Mouse (Mus musculus): ENCODE measurements around the gene Rcor1.

DNA sequence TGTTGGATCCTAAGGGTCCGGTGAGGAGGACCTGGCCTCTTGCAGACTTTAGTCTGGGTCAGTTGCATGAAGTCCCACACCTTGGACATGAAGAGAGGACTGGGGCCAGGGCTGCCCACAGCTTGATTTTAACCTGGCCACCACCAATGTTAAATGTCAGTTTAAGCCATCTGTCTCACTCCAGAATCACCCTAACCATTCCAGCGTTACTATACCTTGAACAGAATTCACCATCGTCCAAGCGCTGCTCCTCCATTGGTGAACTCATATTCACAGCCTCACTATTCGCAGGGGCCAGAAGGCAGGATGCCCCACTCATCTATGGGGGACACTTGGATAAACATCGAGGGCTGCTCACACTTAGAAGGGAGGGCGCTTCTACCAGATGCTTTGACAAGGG lies 38.2 kb upstream of the Rcor1 start:
- TF ChIP-seq CTCF (IDR thresholded peaks at IDR 0.05; ENCODE audit: borderline replicate concordance, extremely low read depth, insufficient read depth, insufficient read length): no peak
- TF ChIP-seq POLR2A (IDR thresholded peaks at IDR 0.05; ENCODE audit: borderline replicate concordance, extremely low read depth, insufficient read depth, insufficient read length, poor library complexity, severe bottlenecking): no peak
